Mouse (Mus musculus): Measurements from ENCODE around the gene Tox3.

Gene Tox3

GRCm38 (mm10) chr8:90348178-90348925, at the start of gene Tox3:
Tox3 (minus strand) TSS chr8:90348343.
- DNase-seq (ENCODE audit: low spot score in 2 of 2): peak; percentile 25 to 47

- no peak for DNase-seq (ENCODE audit: low spot score in 2 of 2)
Observed at GRCm38 (mm10) chr8:90392643-90393042, 44.5 kb upstream of the Tox3 start.

- DNase-seq (ENCODE audit: low spot score in 2 of 2): peak in 1 of 2 experiments; percentile 16
Observed at GRCm38 (mm10) chr8:90391483-90392074, 43.4 kb upstream of the Tox3 start.

GRCm38 (mm10) chr8:90390827-90391226, 42.7 kb upstream of the Tox3 start:
- DNase-seq (ENCODE audit: low spot score in 2 of 2): no peak

GRCm38 (mm10) chr8:90379064-90379463, 30.9 kb upstream of the Tox3 start:
- peak in 1 of 2 experiments; percentile 6 for DNase-seq (ENCODE audit: low spot score in 2 of 2)

- no peak for DNase-seq (ENCODE audit: low spot score in 2 of 2)
Observed at GRCm38 (mm10) chr8:90378036-90378435, 29.9 kb upstream of the Tox3 start.

- DNase-seq (ENCODE audit: low spot score in 2 of 2): no peak
Observed at GRCm38 (mm10) chr8:90371611-90372222, 23.6 kb upstream of the Tox3 start.

- peak in 1 of 2 experiments; percentile 5 for DNase-seq (ENCODE audit: low spot score in 2 of 2)
Observed at GRCm38 (mm10) chr8:90369876-90370275, 21.7 kb upstream of the Tox3 start.

GRCm38 (mm10) chr8:90356729-90357128, 8.6 kb upstream of the Tox3 start:
- DNase-seq (ENCODE audit: low spot score in 2 of 2): no peak

GRCm38 (mm10) chr8:90354782-90355181, 6.6 kb upstream of the Tox3 start:
- no peak for DNase-seq (ENCODE audit: low spot score in 2 of 2)

GRCm38 (mm10) chr8:90353960-90354540, 5.9 kb upstream of the Tox3 start:
- DNase-seq (ENCODE audit: low spot score in 2 of 2): no peak

- DNase-seq (ENCODE audit: low spot score in 2 of 2): no peak
Observed at GRCm38 (mm10) chr8:90353499-90353898, 5.4 kb upstream of the Tox3 start.

GRCm38 (mm10) chr8:90352991-90353390, 4.8 kb upstream of the Tox3 start:
- DNase-seq (ENCODE audit: low spot score in 2 of 2): no peak

GRCm38 (mm10) chr8:90349709-90350562, 1.8 kb upstream of the Tox3 start:
- peak in 1 of 2 experiments; percentile 51 for DNase-seq (ENCODE audit: low spot score in 2 of 2)

GRCm38 (mm10) chr8:90348926-90349683, 962 bp upstream of the Tox3 start:
- no peak for DNase-seq (ENCODE audit: low spot score in 2 of 2)

GRCm38 (mm10) chr8:90347581-90348177, 464 bp downstream of the Tox3 start:
- DNase-seq (ENCODE audit: low spot score in 2 of 2): no peak

GRCm38 (mm10) chr8:90346880-90347535, 1.1 kb downstream of the Tox3 start:
- no peak for DNase-seq (ENCODE audit: low spot score in 2 of 2)

GRCm38 (mm10) chr8:90346138-90346879, 1.8 kb downstream of the Tox3 start:
- no peak for DNase-seq (ENCODE audit: low spot score in 2 of 2)
